Mouse (Mus musculus): ENCODE data around the gene Mfap5. TPM values are rescaled to one million over a fixed set of nuclear protein-coding genes. Genes with fewer than 3 reads are reported as not detected.
"Not testable (repeated sequence)": the region's sequence is repeated elsewhere in the genome, so short reads cannot be mapped to it uniquely, and the experiment has no call there.

The Mfap5 gene
- total RNA-seq, 2 experiments from 2014 or later: 24.3 to 35.4 TPM

DNA sequence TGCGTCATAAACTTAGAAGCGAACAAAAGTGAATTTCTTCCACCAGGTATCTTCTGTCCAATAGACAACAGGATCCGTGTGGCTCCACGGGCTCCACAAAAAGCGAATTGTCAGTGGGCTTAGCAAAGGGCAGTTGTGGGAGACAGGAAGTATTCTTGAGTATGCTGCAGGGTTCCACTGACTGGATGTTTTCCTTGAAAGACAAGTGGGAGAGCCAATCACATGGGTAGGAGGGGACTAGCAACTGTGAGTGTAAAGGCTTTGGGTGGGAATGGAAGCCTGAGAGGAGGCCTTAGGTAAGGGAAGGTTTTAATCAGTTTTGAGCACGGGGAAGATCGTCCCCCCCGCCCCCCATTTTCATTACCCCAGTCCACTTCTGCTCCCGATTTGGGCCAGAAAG, 16.9 kb downstream of the Mfap5 start:
- no peak for DNase-seq
- Histone ChIP-seq H3K27ac (no peak overlapping the region), H3K4me3 (no peak overlapping the region)
- intact Hi-C loops (cut with DNase I): no loop called here
- no peak for TF ChIP-seq CTCF (IDR thresholded peaks at IDR 0.05)

DNA sequence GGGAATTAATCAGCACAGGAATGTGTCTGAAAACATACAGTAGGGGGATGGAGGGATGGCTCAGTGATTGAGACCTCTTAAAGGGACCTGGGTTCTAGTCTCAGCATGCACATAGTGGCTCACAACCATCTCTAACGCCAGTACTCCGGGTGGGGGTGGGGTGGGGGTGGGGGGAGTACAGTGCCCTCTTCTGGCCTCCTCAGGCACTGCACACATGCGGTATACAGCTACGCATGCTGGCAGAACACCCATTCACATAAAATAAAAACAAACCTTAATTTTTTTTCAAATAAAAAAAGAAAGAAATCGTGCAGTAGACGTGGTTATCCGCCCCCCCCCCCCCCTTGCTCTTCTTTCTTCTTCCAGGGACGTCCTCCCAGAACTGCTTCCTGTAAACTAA, 17.6 kb downstream of the Mfap5 start:
- H3K27ac ChIP-seq: no peak overlapping the region
- TF ChIP-seq CTCF (IDR thresholded peaks at IDR 0.05): peak; percentile 27; the same call in 1 of the 2 replicates
- no peak overlapping the region for H3K4me3 ChIP-seq
- intact Hi-C loops (cut with DNase I): no loop called here
- DNase-seq: no peak

DNA sequence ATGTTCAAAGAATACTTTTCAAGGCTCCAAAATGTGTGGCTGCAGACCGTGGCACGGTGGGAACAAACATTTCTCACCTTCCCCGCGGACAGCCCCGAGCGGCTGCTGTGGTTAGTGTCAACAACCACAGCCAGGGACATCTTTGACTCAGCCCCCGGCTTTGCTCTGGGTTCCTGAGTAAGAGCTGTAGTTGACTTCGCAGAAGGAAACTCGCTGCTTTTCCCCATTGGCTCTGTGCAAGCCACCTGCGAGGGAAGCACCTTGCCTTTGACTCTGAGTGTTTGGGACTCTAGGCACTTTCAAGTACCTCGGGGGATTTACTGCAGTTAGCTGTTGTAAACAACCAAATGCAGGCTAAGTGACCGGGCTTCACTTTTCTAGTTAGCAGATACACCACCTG, 22.0 kb downstream of the Mfap5 start:
- intact Hi-C loops (cut with DNase I): no loop called here
- no peak for TF ChIP-seq CTCF (IDR thresholded peaks at IDR 0.05)
- H3K27ac ChIP-seq: no peak overlapping the region
- H3K4me3 ChIP-seq: no peak overlapping the region
- no peak for DNase-seq

DNA sequence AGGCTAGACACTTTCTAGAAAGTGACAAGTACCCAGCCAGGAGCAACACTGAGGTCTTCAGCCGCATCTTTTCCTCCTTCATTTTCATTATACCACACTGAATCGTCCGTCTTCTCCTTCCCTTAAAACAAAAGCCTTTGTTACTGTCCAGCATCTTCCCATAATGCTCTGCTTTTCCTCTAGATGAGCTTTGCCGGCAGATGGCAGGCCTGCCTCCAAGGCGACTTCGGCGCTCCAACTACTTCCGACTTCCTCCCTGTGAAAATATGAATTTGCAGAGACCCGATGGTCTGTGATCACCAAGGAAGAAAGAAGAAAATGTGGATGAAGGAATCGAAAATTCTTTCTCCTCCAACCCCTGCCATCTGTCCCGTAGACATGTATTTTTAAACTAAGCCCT, 22.5 kb downstream of the Mfap5 start:
- TF ChIP-seq CTCF (IDR thresholded peaks at IDR 0.05): no peak
- intact Hi-C loops (cut with DNase I): no loop called here
- Histone ChIP-seq H3K27ac (no peak overlapping the region), H3K4me3 (no peak overlapping the region)
- no peak for DNase-seq

DNA sequence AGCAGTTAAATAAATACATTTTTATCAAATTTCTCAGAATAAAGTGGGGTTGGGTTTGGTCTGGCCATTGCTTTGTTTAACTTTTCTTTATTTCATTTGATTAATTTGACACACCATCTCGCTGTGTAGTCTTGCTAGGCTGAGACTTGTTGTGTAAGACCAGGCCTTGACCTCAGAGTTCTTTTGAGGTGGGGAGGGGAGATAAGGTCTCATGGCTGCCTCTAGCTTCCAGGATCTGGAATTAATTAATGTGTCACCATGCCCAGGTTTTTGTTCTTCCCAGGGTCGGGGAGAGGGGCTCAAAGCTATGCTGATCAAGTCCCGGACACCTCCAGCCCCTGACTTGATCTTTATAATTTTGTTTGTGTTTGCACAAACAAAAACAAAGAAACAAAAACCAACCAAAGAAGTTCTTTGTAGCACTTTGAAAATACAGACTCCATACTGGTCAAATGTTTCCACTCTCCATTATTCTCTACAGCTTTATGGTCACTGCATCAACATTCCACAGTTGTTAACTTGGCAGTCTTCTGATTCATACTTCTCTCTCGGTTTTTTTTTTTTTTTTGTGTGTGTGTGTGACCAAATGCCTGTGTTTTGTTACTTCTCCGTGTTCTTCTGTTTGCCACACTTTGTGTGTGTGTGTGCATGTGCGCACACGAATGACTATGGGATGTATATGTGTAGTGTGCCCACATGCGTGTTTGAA, 26.0 kb downstream of the Mfap5 start:
- Histone ChIP-seq H3K27ac (no peak overlapping the region), H3K4me3 (no peak overlapping the region)
- intact Hi-C loops (cut with DNase I): no loop called here
- DNase-seq: no peak
- TF ChIP-seq CTCF (IDR thresholded peaks at IDR 0.05): no peak

DNA sequence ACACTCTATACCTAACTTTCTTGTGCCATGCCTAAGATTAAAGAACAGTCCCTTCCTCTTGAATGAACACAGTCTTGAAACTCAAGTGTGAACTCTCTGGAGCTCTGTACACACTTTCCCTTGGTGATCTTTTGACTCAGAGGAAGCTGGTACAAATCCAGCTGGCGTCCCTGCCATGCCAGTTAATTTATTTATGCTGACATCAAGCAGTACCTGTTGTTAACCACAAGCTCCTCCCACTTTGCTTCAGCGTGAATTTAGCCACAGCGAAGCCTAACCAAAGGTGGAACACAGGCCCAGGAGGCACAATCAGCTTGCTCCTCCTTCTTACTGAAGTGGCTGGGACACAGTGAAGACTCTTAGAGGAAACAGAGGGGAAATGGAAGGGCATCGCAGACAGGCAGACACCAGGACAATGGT, 27.2 kb downstream of the Mfap5 start:
- DNase-seq: no peak
- Histone ChIP-seq H3K4me3 (0 out of 2 replicates have a peak overlapping the region, but pooled peaks have one; percentile 28), H3K27ac (no peak overlapping the region)
- TF ChIP-seq CTCF (IDR thresholded peaks at IDR 0.05): no peak
- intact Hi-C loops (cut with DNase I): no loop called here

DNA sequence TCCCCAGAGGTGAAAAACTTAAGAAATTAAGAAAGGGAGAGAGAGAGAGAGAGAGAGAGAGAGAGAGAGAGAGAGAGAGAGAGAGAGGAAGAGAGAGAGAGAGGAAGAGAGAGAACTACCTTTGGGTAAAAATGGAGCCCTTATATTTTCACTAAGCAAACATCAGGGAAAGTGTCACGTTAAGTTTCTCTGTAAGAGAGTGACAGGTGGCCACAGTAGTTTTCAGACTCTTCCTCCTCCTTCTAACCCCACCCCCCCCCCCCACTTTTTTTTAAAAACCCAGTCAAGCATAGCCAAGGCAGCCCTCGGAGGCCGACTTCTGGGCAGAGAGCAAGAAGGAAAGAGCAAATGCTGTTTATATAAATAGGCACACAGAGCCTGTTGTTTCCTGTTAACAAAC, 28.4 kb downstream of the Mfap5 start:
- DNase-seq: no peak
- Histone ChIP-seq H3K27ac (no peak overlapping the region), H3K4me3 (no peak overlapping the region)
- intact Hi-C loops (cut with DNase I): no loop called here
- no peak for TF ChIP-seq CTCF (IDR thresholded peaks at IDR 0.05)

DNA sequence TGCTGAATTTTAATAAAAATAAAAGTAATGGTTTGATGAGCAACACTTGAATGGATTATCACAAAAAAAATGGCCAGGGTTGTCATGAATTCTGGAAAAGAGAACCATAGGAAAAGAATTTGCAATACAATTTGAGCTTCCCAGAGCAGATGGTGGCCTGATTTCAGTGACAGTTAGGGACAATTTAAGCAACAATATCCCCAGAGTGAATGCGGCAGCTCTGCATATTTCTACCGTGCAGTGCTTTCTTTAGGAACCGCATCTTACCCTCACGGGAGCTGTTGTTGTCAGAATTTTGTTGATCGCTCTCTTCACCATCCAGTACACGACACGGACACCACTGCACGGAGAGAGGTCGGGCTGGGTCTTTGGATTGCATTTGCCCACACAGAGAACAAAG, 33.9 kb downstream of the Mfap5 start:
- DNase-seq: no peak
- intact Hi-C loops (cut with DNase I): no loop called here
- H3K27ac ChIP-seq: no peak overlapping the region
- no peak for TF ChIP-seq CTCF (IDR thresholded peaks at IDR 0.05)
- no peak overlapping the region for H3K4me3 ChIP-seq

DNA sequence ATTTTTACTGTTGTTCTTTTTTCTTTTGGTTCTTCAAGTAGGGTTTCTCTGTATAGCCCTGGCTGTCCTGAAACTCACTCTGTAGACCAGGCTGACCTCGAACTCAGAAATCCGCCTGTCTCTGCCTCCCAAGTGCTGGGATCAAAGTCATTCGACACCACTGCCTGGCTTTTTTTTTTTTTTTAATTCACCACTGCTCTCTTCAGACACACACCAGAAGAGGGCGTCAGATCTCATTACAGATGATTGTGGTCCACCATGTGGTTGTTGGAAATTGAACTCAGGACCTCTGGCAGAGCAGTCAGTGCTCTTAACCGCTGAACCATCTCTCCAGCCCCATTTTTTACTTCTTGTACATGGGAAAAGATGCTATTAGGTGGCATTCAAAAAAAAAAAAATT, 36.8 kb downstream of the Mfap5 start:
- H3K4me3 ChIP-seq; H3K27ac ChIP-seq; intact Hi-C loops (cut with DNase I); DNase-seq: not testable (repeated sequence)

DNA sequence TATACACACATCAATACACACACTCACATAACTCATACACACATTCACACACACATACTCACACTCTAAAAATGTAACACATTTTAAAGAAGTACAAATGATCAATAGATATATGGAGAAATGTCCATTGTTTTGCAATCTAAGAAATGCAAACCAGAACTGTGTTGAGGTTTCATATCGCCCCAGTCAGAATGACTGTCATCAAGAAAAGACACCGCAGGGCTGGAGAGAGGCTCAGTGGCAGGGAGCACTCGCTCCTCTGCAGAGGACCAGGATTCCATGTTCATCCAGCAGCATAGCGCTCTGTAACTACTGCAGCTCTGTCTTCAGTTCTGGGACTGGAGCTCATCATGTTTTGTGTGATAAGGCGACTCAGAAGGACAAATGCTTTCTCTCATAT, 37.9 kb downstream of the Mfap5 start:
- TF ChIP-seq CTCF (IDR thresholded peaks at IDR 0.05): no peak
- DNase-seq: no peak
- intact Hi-C loops (cut with DNase I): no loop called here

DNA sequence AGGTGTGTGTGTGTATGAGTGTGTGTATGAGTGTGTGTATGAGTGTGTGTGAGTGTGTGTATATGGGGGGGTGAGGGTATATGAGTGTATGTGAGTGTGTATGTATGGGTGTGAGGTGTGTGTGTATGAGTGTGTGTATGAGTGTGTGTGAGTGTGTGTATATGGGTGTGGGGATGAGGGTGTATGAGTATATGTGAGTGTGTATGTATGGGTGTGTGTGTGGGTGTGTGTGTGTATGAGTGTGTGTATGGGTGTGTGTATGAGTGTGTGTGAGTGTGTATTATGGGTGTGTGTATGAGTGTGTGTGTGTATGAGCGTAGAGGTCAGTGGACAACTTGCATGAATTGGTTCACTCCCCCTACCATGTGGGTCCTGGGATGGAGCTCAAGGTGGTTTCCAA, 39.0 kb downstream of the Mfap5 start:
- no peak for TF ChIP-seq CTCF (IDR thresholded peaks at IDR 0.05)
- intact Hi-C loops (cut with DNase I): no loop called here
- Histone ChIP-seq H3K27ac (no peak overlapping the region), H3K4me3 (no peak overlapping the region)
- DNase-seq: no peak

More for the DNA sequence above, 37.9 kb downstream of the Mfap5 start:
- Histone ChIP-seq H3K27ac (no peak overlapping the region), H3K4me3 (no peak overlapping the region)

DNA sequence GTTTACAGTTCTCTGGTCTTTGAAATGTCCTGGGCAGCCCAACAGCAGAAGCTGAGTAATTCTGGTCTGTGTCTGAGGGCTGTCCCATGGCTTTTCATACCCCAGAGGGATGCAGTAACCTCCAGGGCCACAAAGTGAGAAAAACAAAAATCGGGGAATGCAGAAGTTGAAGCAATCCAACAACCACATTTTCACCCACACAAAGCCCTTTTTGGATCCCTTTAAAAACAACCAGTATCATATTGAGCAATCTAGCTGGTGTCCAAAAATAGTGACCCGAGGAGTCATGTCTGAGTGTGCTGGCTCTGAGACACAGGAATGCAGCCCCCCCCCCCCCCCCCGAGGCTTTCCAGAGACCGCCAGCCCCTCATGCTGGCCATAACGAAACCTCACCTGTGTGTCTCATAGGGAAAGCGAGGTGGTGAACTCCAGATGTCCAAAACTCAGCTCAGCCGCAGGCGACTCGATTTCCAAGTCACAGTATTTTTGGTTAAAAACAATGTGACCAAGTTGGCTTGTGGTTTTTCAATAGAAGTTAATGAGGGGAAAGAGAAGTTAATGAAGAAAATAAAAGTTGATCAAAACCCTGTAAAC, 39.7 kb downstream of the Mfap5 start:
- peak overlapping the region; percentile 17 for H3K4me3 ChIP-seq
- intact Hi-C loops (cut with DNase I): no loop called here
- no peak for TF ChIP-seq CTCF (IDR thresholded peaks at IDR 0.05)
- H3K27ac ChIP-seq: peak overlapping the region; percentile 46; the same call in 1 of the 2 replicates
- DNase-seq: no peak

DNA sequence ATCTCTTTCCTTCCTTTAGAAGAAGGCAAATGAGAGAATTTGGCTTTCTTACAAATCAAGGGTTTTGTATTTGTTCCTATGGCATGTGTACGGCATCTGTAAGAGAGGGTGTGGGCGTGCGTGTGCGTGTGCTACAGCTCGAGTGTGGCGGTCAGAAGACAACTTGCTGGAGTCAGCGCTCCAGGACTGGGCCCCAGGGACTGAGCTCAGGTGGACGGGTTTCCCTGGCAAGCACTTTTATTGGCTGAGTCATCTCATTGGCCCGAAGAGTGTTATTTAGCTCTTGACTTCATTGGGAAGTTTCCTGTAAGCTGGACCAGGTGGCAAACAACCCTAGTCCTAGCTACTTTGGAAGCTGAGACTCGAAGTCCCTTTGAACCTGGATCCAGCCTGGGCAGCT, 40.3 kb downstream of the Mfap5 start:
- TF ChIP-seq CTCF (IDR thresholded peaks at IDR 0.05): no peak
- intact Hi-C loops (cut with DNase I): no loop called here
- peak overlapping the region; percentile 46; the same call in 1 of the 2 replicates for H3K27ac ChIP-seq

DNA sequence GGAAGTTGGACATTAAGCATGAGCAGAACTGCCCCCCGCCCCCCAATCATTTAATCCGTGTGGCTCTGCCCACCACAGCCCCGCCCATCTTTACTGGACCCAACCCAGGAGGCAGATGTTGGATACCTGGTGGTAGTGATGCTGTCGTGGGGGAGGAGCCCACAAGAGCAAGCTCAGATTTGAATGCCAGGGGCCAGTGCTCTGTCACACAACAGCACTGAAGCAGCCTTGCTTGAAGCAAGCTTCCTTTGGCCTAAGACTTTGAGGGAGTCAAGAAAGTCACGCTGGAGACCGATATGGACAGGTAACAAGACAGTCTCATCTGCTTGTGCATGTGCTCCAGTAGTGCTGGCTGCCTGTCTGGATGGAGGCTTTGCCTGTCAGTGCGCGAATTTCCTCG, 48.0 kb downstream of the Mfap5 start, which contains the start of gene Aicda:
Aicda (plus strand) TSS at position 196 of the 400 bp plus-strand sequence.
- no peak for DNase-seq
- no peak for TF ChIP-seq CTCF (IDR thresholded peaks at IDR 0.05)
- intact Hi-C loops (cut with DNase I): no loop called here
- no peak within 1 kb of the TSS for H3K4me3 ChIP-seq
- no peak within 1 kb of the TSS for H3K27ac ChIP-seq

More for the DNA sequence above, 40.3 kb downstream of the Mfap5 start:
- no peak for DNase-seq
- H3K4me3 ChIP-seq: peak overlapping the region; percentile 17; the same call in 1 of the 2 replicates

Data from gastrocnemius, adult 2 months (tissue).